Mouse (Mus musculus): ENCODE results near the gene Ptprm. TPM values are rescaled to one million over a fixed set of nuclear protein-coding genes. Genes with fewer than 3 reads are reported as not detected.

Gene Ptprm
- polyA plus RNA-seq, 1 experiment from 2014 or later = 10.4 TPM

GRCm38 (mm10) chr17:67245273-67245875 lies 108.9 kb downstream of the Ptprm start:
- DNase-seq (ENCODE audit: low spot score) = no peak
- H3K4me3 ChIP-seq (ENCODE audit: low read depth, low read length) = no peak overlapping the region
- H3K9ac ChIP-seq (ENCODE audit: low read length) = no peak overlapping the region
- H3K4me1 ChIP-seq (ENCODE audit: control insufficient read depth, insufficient read depth, low read length) = peaks cover 15% of the 10 kb centered on the region
- no peak overlapping the region for H3K4me2 ChIP-seq (ENCODE audit: low read depth, severe bottlenecking)
- H3K36me3 ChIP-seq (ENCODE audit: control insufficient read depth, insufficient read depth, low read length) = no peaks in the 10 kb centered on the region
- ATAC-seq (ENCODE audit: insufficient number of reproducible peaks, low FRiP score, low TSS enrichment, low read depth) = no peak
- H3K27ac ChIP-seq (replicated peaks; ENCODE audit: low read depth, low read length) = no peak overlapping the region
- H3K27me3 ChIP-seq (ENCODE audit: control insufficient read depth, insufficient read depth, low read length) = no peaks in the 10 kb centered on the region
- H3K9me3 ChIP-seq (ENCODE audit: control insufficient read depth, low read length) = no peaks in the 10 kb centered on the region
- 68% methylated on average over 4 of the region's 4 CpGs for WGBS

DNA sequence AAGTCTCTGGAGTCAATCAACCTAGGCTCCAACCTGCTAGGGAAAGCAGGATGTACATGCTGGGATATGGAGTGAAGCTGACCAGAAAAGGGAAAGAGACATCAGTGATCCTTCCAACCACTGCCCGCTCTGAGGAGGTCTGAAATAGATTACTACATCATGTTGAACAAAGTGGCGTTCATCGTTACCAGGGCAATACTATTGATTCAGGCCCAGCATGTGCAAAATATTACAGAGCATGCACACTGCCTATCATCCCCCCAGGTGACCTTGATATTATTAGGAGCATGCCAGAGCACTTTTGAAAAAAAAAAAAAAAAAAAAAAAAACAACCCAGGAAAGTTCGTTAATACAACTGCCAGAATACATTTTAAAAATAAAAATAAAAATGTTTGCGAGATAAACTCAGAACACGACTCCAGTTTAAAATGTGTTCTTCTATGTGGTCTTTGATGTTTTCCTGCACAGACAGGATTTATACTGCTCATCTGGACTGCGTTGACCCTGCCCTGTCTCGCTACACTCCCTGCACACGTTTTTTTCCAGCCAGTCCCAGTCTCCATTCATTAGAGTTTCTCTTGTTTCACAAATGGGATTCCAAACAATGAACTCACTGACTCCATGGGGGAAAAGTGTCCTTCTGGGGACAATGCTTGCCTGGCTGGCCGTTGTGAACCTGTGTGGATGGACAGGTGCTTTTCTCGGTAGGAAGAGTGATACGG lies 111.3 kb downstream of the Ptprm start:
- Histone ChIP-seq H3K27me3 (ENCODE audit: control insufficient read depth, insufficient read depth, low read length) (no peaks in the 10 kb centered on the region), H3K4me1 (ENCODE audit: control insufficient read depth, insufficient read depth, low read length) (peaks cover 15% of the 10 kb centered on the region), H3K27ac (replicated peaks; ENCODE audit: low read depth, low read length) (no peak overlapping the region), H3K36me3 (ENCODE audit: control insufficient read depth, insufficient read depth, low read length) (no peaks in the 10 kb centered on the region), H3K9me3 (ENCODE audit: control insufficient read depth, low read length) (0 out of 2 replicates have a peak, but pooled peaks cover 2% of the 10 kb centered on the region), H3K4me2 (ENCODE audit: low read depth, severe bottlenecking) (no peak overlapping the region), H3K4me3 (ENCODE audit: low read depth, low read length) (no peak overlapping the region), H3K9ac (ENCODE audit: low read length) (no peak overlapping the region)
- WGBS = 23% methylated on average over 12 of the region's 12 CpGs
- DNase-seq (ENCODE audit: low spot score) = no peak
- ATAC-seq (ENCODE audit: insufficient number of reproducible peaks, low FRiP score, low TSS enrichment, low read depth) = no peak

- H3K9me3 ChIP-seq (ENCODE audit: control insufficient read depth, low read length) = 0 out of 2 replicates have a peak, but pooled peaks cover 2% of the 10 kb centered on the region
- no peak overlapping the region for H3K27ac ChIP-seq (replicated peaks; ENCODE audit: low read depth, low read length)
- no peak overlapping the region for H3K4me3 ChIP-seq (ENCODE audit: low read depth, low read length)
- no peak overlapping the region for H3K4me2 ChIP-seq (ENCODE audit: low read depth, severe bottlenecking)
- WGBS = 54% methylated on average over 10 of the region's 10 CpGs
- H3K36me3 ChIP-seq (ENCODE audit: control insufficient read depth, insufficient read depth, low read length) = no peaks in the 10 kb centered on the region
- H3K27me3 ChIP-seq (ENCODE audit: control insufficient read depth, insufficient read depth, low read length) = no peaks in the 10 kb centered on the region
- DNase-seq (ENCODE audit: low spot score) (no peak), ATAC-seq (ENCODE audit: insufficient number of reproducible peaks, low FRiP score, low TSS enrichment, low read depth) (no peak)
- H3K9ac ChIP-seq (ENCODE audit: low read length) = no peak overlapping the region
- H3K4me1 ChIP-seq (ENCODE audit: control insufficient read depth, insufficient read depth, low read length) = peaks cover 15% of the 10 kb centered on the region
Observed at GRCm38 (mm10) chr17:67241951-67242773, 112.1 kb downstream of the Ptprm start.

- ATAC-seq (ENCODE audit: insufficient number of reproducible peaks, low FRiP score, low TSS enrichment, low read depth) (no peak), DNase-seq (ENCODE audit: low spot score) (no peak)
- no peaks in the 10 kb centered on the region for H3K36me3 ChIP-seq (ENCODE audit: control insufficient read depth, insufficient read depth, low read length)
- 90% methylated on average over 7 of the region's 7 CpGs for WGBS
- no peak overlapping the region for H3K4me3 ChIP-seq (ENCODE audit: low read depth, low read length)
- no peak overlapping the region for H3K4me2 ChIP-seq (ENCODE audit: low read depth, severe bottlenecking)
- H3K27ac ChIP-seq (replicated peaks; ENCODE audit: low read depth, low read length) = no peak overlapping the region
- 0 out of 2 replicates have a peak, but pooled peaks cover 2% of the 10 kb centered on the region for H3K9me3 ChIP-seq (ENCODE audit: control insufficient read depth, low read length)
- H3K4me1 ChIP-seq (ENCODE audit: control insufficient read depth, insufficient read depth, low read length) = peaks cover 9% of the 10 kb centered on the region; the same call in 1 of the 2 replicates
- no peaks in the 10 kb centered on the region for H3K27me3 ChIP-seq (ENCODE audit: control insufficient read depth, insufficient read depth, low read length)
- H3K9ac ChIP-seq (ENCODE audit: low read length) = no peak overlapping the region
Observed at GRCm38 (mm10) chr17:67238866-67239265, 115.4 kb downstream of the Ptprm start.

GRCm38 (mm10) chr17:67237407-67237806 lies 116.8 kb downstream of the Ptprm start:
- ATAC-seq (ENCODE audit: insufficient number of reproducible peaks, low FRiP score, low TSS enrichment, low read depth) = no peak
- no peak for DNase-seq (ENCODE audit: low spot score)
- H3K9me3 ChIP-seq (ENCODE audit: control insufficient read depth, low read length) = 0 out of 2 replicates have a peak, but pooled peaks cover 2% of the 10 kb centered on the region
- H3K4me3 ChIP-seq (ENCODE audit: low read depth, low read length) = no peak overlapping the region
- no peak overlapping the region for H3K4me2 ChIP-seq (ENCODE audit: low read depth, severe bottlenecking)
- H3K27ac ChIP-seq (replicated peaks; ENCODE audit: low read depth, low read length) = no peak overlapping the region
- H3K27me3 ChIP-seq (ENCODE audit: control insufficient read depth, insufficient read depth, low read length) = no peaks in the 10 kb centered on the region
- H3K4me1 ChIP-seq (ENCODE audit: control insufficient read depth, insufficient read depth, low read length) = peaks cover under 1% of the 10 kb centered on the region; the same call in 1 of the 2 replicates
- WGBS = 45% methylated on average over 10 of the region's 10 CpGs
- no peak overlapping the region for H3K9ac ChIP-seq (ENCODE audit: low read length)
- H3K36me3 ChIP-seq (ENCODE audit: control insufficient read depth, insufficient read depth, low read length) = no peaks in the 10 kb centered on the region

- no peaks in the 10 kb centered on the region for H3K36me3 ChIP-seq (ENCODE audit: control insufficient read depth, insufficient read depth, low read length)
- H3K27me3 ChIP-seq (ENCODE audit: control insufficient read depth, insufficient read depth, low read length) = no peaks in the 10 kb centered on the region
- no peak overlapping the region for H3K27ac ChIP-seq (replicated peaks; ENCODE audit: low read depth, low read length)
- no peak for DNase-seq (ENCODE audit: low spot score)
- H3K4me2 ChIP-seq (ENCODE audit: low read depth, severe bottlenecking) = no peak overlapping the region
- no peak for ATAC-seq (ENCODE audit: insufficient number of reproducible peaks, low FRiP score, low TSS enrichment, low read depth)
- 92% methylated on average over 9 of the region's 9 CpGs for WGBS
- H3K4me1 ChIP-seq (ENCODE audit: control insufficient read depth, insufficient read depth, low read length) = no peaks in the 10 kb centered on the region
- H3K9me3 ChIP-seq (ENCODE audit: control insufficient read depth, low read length) = no peaks in the 10 kb centered on the region
- no peak overlapping the region for H3K4me3 ChIP-seq (ENCODE audit: low read depth, low read length)
- H3K9ac ChIP-seq (ENCODE audit: low read length) = no peak overlapping the region
Observed at GRCm38 (mm10) chr17:67233063-67233462, 121.2 kb downstream of the Ptprm start.

GRCm38 (mm10) chr17:67226991-67227390 lies 127.3 kb downstream of the Ptprm start:
- Histone ChIP-seq H3K27me3 (ENCODE audit: control insufficient read depth, insufficient read depth, low read length) (no peaks in the 10 kb centered on the region), H3K4me2 (ENCODE audit: low read depth, severe bottlenecking) (no peak overlapping the region), H3K4me3 (ENCODE audit: low read depth, low read length) (no peak overlapping the region), H3K9ac (ENCODE audit: low read length) (no peak overlapping the region), H3K4me1 (ENCODE audit: control insufficient read depth, insufficient read depth, low read length) (no peaks in the 10 kb centered on the region; the same call in 1 of the 2 replicates), H3K27ac (replicated peaks; ENCODE audit: low read depth, low read length) (no peak overlapping the region), H3K9me3 (ENCODE audit: control insufficient read depth, low read length) (no peaks in the 10 kb centered on the region), H3K36me3 (ENCODE audit: control insufficient read depth, insufficient read depth, low read length) (no peaks in the 10 kb centered on the region)
- 65% methylated on average over 5 of the region's 5 CpGs for WGBS
- DNase-seq (ENCODE audit: low spot score) (no peak), ATAC-seq (ENCODE audit: insufficient number of reproducible peaks, low FRiP score, low TSS enrichment, low read depth) (no peak)

GRCm38 (mm10) chr17:67215326-67215725 lies 138.9 kb downstream of the Ptprm start:
- no peak for ATAC-seq (ENCODE audit: insufficient number of reproducible peaks, low FRiP score, low TSS enrichment, low read depth)
- DNase-seq (ENCODE audit: low spot score) = no peak
- Histone ChIP-seq H3K4me2 (ENCODE audit: low read depth, severe bottlenecking) (no peak overlapping the region), H3K4me1 (ENCODE audit: control insufficient read depth, insufficient read depth, low read length) (peaks cover 5% of the 10 kb centered on the region), H3K27me3 (ENCODE audit: control insufficient read depth, insufficient read depth, low read length) (no peaks in the 10 kb centered on the region), H3K27ac (replicated peaks; ENCODE audit: low read depth, low read length) (no peak overlapping the region), H3K36me3 (ENCODE audit: control insufficient read depth, insufficient read depth, low read length) (no peaks in the 10 kb centered on the region), H3K9ac (ENCODE audit: low read length) (no peak overlapping the region), H3K9me3 (ENCODE audit: control insufficient read depth, low read length) (no peaks in the 10 kb centered on the region), H3K4me3 (ENCODE audit: low read depth, low read length) (no peak overlapping the region)
- 92% methylated on average over 1 of the region's 1 CpGs for WGBS

Measured in limb, embryonic 11.5 days (tissue).